ENCODE assay signal across 7 mouse cellular contexts in genomic region chr16:35517976-35518951, GRCm38 (mm10). TPM values are rescaled to one million over a fixed set of nuclear protein-coding genes. Genes with fewer than 3 reads are reported as not detected.
A peak's percentile ranks its signal among the peaks of the same experiment; 100 is the strongest.
DNase-seq lines count a peak whose midpoint lies in the region; ATAC-seq lines count a peak whose summit lies in the region.

No protein-coding gene starts in this region.

- H3K4me2 ChIP-seq in hindbrain, embryonic 12.5 days (replicated peaks), result no peak overlapping the region
- H3K4me2 ChIP-seq in hindbrain, embryonic 11.5 days (replicated peaks; ENCODE audit: low read depth, low read length), result no peak overlapping the region
- no peak overlapping the region for H3K4me2 ChIP-seq in hindbrain, embryonic 16.5 days (ENCODE audit: low read length)
- H3K4me2 ChIP-seq in neural tube, embryonic 15.5 days, result peak overlapping the region; percentile 17; the same call in 1 of the 2 replicates

- ATAC-seq in hindbrain, embryonic 12.5 days (ENCODE audit: low FRiP score), result no peak
- ATAC-seq in hindbrain, embryonic 11.5 days (ENCODE audit: low FRiP score), result no peak
- no peak for ATAC-seq in hindbrain, embryonic 16.5 days
- peak; percentile 65; the same call in 1 of the 2 replicates for ATAC-seq in neural tube, embryonic 15.5 days (ENCODE audit: low FRiP score)

- H3K4me3 ChIP-seq in hindbrain, embryonic 12.5 days, result no peak overlapping the region
- H3K4me3 ChIP-seq in hindbrain, embryonic 11.5 days (ENCODE audit: low read depth, low read length), result no peak overlapping the region
- H3K4me3 ChIP-seq in hindbrain, embryonic 16.5 days (ENCODE audit: low read length), result no peak overlapping the region
- H3K4me3 ChIP-seq in neural tube, embryonic 15.5 days (replicated peaks), result no peak overlapping the region

- H3K9me3 ChIP-seq in hindbrain, embryonic 12.5 days (replicated peaks), result no peaks in the 10 kb centered on the region
- no peaks in the 10 kb centered on the region for H3K9me3 ChIP-seq in hindbrain, embryonic 11.5 days (ENCODE audit: control insufficient read depth, low read length)
- H3K9me3 ChIP-seq in hindbrain, embryonic 16.5 days (ENCODE audit: control insufficient read depth, low read length), result no peaks in the 10 kb centered on the region
- no peaks in the 10 kb centered on the region for H3K9me3 ChIP-seq in neural tube, embryonic 15.5 days (replicated peaks)

- H3K27ac ChIP-seq in hindbrain, embryonic 12.5 days, result 0 out of 2 replicates have a peak overlapping the region, but pooled peaks have one; percentile 6
- H3K27ac ChIP-seq in hindbrain, embryonic 11.5 days (ENCODE audit: low read depth, low read length), result no peak overlapping the region
- H3K27ac ChIP-seq in hindbrain, embryonic 16.5 days (ENCODE audit: low read depth, low read length), result no peak overlapping the region
- no peak overlapping the region for H3K27ac ChIP-seq in neural tube, embryonic 15.5 days (replicated peaks)

- no peak for DNase-seq in hindbrain, embryonic 11.5 days (ENCODE audit: low spot score)
- DNase-seq in kidney, postnatal 4 days, result peak; percentile 67 to 80
- DNase-seq in c-Kit-positive CD71-positive TER-119-positive erythroid progenitor cells, embryonic 14.5 days (ENCODE audit: low spot score), result no peak
- no peak for DNase-seq in ovary, postnatal 14 days (ENCODE audit: low spot score)

- no peak overlapping the region for H3K9ac ChIP-seq in hindbrain, embryonic 12.5 days
- H3K9ac ChIP-seq in hindbrain, embryonic 11.5 days (ENCODE audit: low read depth, low read length), result no peak overlapping the region
- peak overlapping the region; percentile 27; the same call in 1 of the 2 replicates for H3K9ac ChIP-seq in hindbrain, embryonic 16.5 days (ENCODE audit: low read depth, low read length)
- no peak overlapping the region for H3K9ac ChIP-seq in neural tube, embryonic 15.5 days (replicated peaks)

- 66% methylated on average over 23 of the region's 23 CpGs for WGBS in hindbrain, embryonic 12.5 days
- 71% methylated on average over 23 of the region's 23 CpGs for WGBS in hindbrain, embryonic 11.5 days
- WGBS in hindbrain, embryonic 16.5 days, result 54% methylated on average over 23 of the region's 23 CpGs
- 42% methylated on average over 23 of the region's 23 CpGs for WGBS in neural tube, embryonic 15.5 days

- no peaks in the 10 kb centered on the region for H3K36me3 ChIP-seq in hindbrain, embryonic 12.5 days
- no peaks in the 10 kb centered on the region for H3K36me3 ChIP-seq in hindbrain, embryonic 11.5 days (ENCODE audit: control insufficient read depth, insufficient read depth, low read length)
- no peaks in the 10 kb centered on the region for H3K36me3 ChIP-seq in hindbrain, embryonic 16.5 days (ENCODE audit: control insufficient read depth, insufficient read depth, low read length)
- H3K36me3 ChIP-seq in neural tube, embryonic 15.5 days, result no peaks in the 10 kb centered on the region

- H3K4me1 ChIP-seq in hindbrain, embryonic 12.5 days, result peaks cover 18% of the 10 kb centered on the region
- no peaks in the 10 kb centered on the region for H3K4me1 ChIP-seq in hindbrain, embryonic 11.5 days (replicated peaks; ENCODE audit: control insufficient read depth, insufficient read depth, low read length)
- peaks cover 7% of the 10 kb centered on the region for H3K4me1 ChIP-seq in hindbrain, embryonic 16.5 days (ENCODE audit: control insufficient read depth, insufficient read depth, low read depth, low read length)
- H3K4me1 ChIP-seq in neural tube, embryonic 15.5 days, result peaks cover 25% of the 10 kb centered on the region

- H3K27me3 ChIP-seq in hindbrain, embryonic 12.5 days, result no peaks in the 10 kb centered on the region
- H3K27me3 ChIP-seq in hindbrain, embryonic 11.5 days (ENCODE audit: control insufficient read depth, insufficient read depth, low read length), result no peaks in the 10 kb centered on the region
- no peaks in the 10 kb centered on the region for H3K27me3 ChIP-seq in hindbrain, embryonic 16.5 days (replicated peaks; ENCODE audit: control insufficient read depth, insufficient read depth, low read length)
- no peaks in the 10 kb centered on the region for H3K27me3 ChIP-seq in neural tube, embryonic 15.5 days (replicated peaks)

RNA-seq across cellular contexts. Expression of gene Sema5b, which starts 22.7 kb away (rescaled TPM):
- 36.7 and 42.9 TPM in 2 replicates for polyA plus RNA-seq in hindbrain, embryonic 12.5 days (2016; fragmentation: Nextera tagmentation; extraction: Ambion mirVana)
- 27.3 and 30.1 TPM in 2 replicates for polyA plus RNA-seq in hindbrain, embryonic 11.5 days (2014; fragmentation: Nextera tagmentation; extraction: Ambion mirVana)
- polyA plus RNA-seq in hindbrain, embryonic 16.5 days (2015; fragmentation: Nextera tagmentation; extraction: Ambion mirVana), result 15.1 and 18.3 TPM in 2 replicates
- polyA plus RNA-seq in neural tube, embryonic 15.5 days (2015; fragmentation: Nextera tagmentation; extraction: Ambion mirVana), result 16.9 and 17.2 TPM in 2 replicates

RNA-seq across cellular contexts. Expression of gene Pdia5, which starts 27.6 kb away (rescaled TPM):
- 25.5 and 27.6 TPM in 2 replicates for polyA plus RNA-seq in hindbrain, embryonic 12.5 days (2016; fragmentation: Nextera tagmentation; extraction: Ambion mirVana)
- polyA plus RNA-seq in hindbrain, embryonic 11.5 days (2014; fragmentation: Nextera tagmentation; extraction: Ambion mirVana), result 11.3 and 13.1 TPM in 2 replicates
- 12.8 and 15.4 TPM in 2 replicates for polyA plus RNA-seq in hindbrain, embryonic 16.5 days (2015; fragmentation: Nextera tagmentation; extraction: Ambion mirVana)
- polyA plus RNA-seq in neural tube, embryonic 15.5 days (2015; fragmentation: Nextera tagmentation; extraction: Ambion mirVana), result 15.2 and 19.6 TPM in 2 replicates

Comparison
In these comparisons a context has a peak if more than half of its experiments do, and no peak if none do; other contexts are left out.
1. DNase-seq: peak in kidney, postnatal 4 days (2 of 2); none in hindbrain, embryonic 11.5 days (single experiment), c-Kit-positive CD71-positive TER-119-positive erythroid progenitor cells, embryonic 14.5 days (single experiment) and ovary, postnatal 14 days (single experiment).